Mouse (Mus musculus) bone marrow macrophage, adult 2 months (primary cell): ENCODE measurements around the gene Helb. TPM values are rescaled to one million over a fixed set of nuclear protein-coding genes. Genes with fewer than 3 reads are reported as not detected.

Source experiments
- H3K27ac ChIP-seq: 2 replicates; pipeline ENCODE4 v1.5.1; 2012; ENCODE audit warnings: low read depth, low read length; ENCODE audit not compliant: insufficient read depth
- H3K4me1 ChIP-seq: 2 replicates; pipeline ENCODE4 v1.6.1; 2012; ENCODE audit warnings: low read length; ENCODE audit not compliant: control insufficient read depth, insufficient read depth
- H3K4me3 ChIP-seq: 2 replicates; pipeline ENCODE4 v1.5.1; 2012; ENCODE audit warnings: mild to moderate bottlenecking, low read length, moderate library complexity; ENCODE audit not compliant: insufficient read depth
- CTCF ChIP-seq: IDR thresholded peaks from 2 replicates; pipeline ENCODE4 v1.5.1; 2012; ENCODE audit warnings: low read depth, mild to moderate bottlenecking, low read length, moderate library complexity
- POLR2A ChIP-seq: IDR thresholded peaks from 2 replicates; pipeline ENCODE4 v1.6.1; 2012; ENCODE audit warnings: mild to moderate bottlenecking, low read depth, low read length, borderline replicate concordance
- polyA plus RNA-seq: library from polyadenylated mRNA; stranded (reverse); fragments of >200 nt; gene quantifications from 2 replicates; pipeline ENCODE4 v1.2.4, GENCODE M21; 2012; ENCODE audit not compliant: missing spikeins, insufficient read depth, insufficient read length

Gene Helb
- polyA plus RNA-seq, 1 experiment = 22.9 TPM

GRCm38 (mm10) chr10:120044237-120044636 is 68.5 kb downstream of the Helb start:
- no peak for TF ChIP-seq CTCF
- no peak for TF ChIP-seq POLR2A
- no peak overlapping the region for H3K4me3 ChIP-seq
- no peak overlapping the region for H3K27ac ChIP-seq
- no peaks in the 10 kb centered on the region for H3K4me1 ChIP-seq

GRCm38 (mm10) chr10:120038194-120038593 is 74.6 kb downstream of the Helb start:
- Histone ChIP-seq H3K4me1 (no peaks in the 10 kb centered on the region), H3K27ac (no peak overlapping the region), H3K4me3 (no peak overlapping the region)
- TF ChIP-seq POLR2A (no peak), CTCF (no peak)

GRCm38 (mm10) chr10:120035824-120036223 is 77.0 kb downstream of the Helb start:
- Histone ChIP-seq H3K27ac (no peak overlapping the region), H3K4me3 (no peak overlapping the region), H3K4me1 (no peaks in the 10 kb centered on the region)
- TF ChIP-seq CTCF (no peak), POLR2A (no peak)

- Histone ChIP-seq H3K4me3 (no peak overlapping the region), H3K4me1 (no peaks in the 10 kb centered on the region), H3K27ac (no peak overlapping the region)
- TF ChIP-seq CTCF (no peak), POLR2A (no peak)
These were observed 77.5 kb downstream of the Helb start for GRCm38 (mm10) chr10:120035211-120035733.

GRCm38 (mm10) chr10:120033866-120034265 is 78.9 kb downstream of the Helb start:
- Histone ChIP-seq H3K4me1 (no peaks in the 10 kb centered on the region), H3K4me3 (no peak overlapping the region), H3K27ac (no peak overlapping the region)
- TF ChIP-seq POLR2A (no peak), CTCF (no peak)

Other genes with a start within 250 kb of the Helb start
- 157 and 180 TPM in 2 replicates for gene Tmbim4, start 88.6 kb upstream of the Helb start, polyA plus RNA-seq
- 75.9 and 80.3 TPM in 2 replicates for gene Irak3, start 89.1 kb upstream of the Helb start, polyA plus RNA-seq
- gene Llph, start 114.1 kb upstream of the Helb start, polyA plus RNA-seq = 54.7 and 62.4 TPM in 2 replicates